Mouse (Mus musculus) left cerebral cortex, adult 8-10 months (tissue): ENCODE measurements around the gene Tnfaip2. TPM values are rescaled to one million over a fixed set of nuclear protein-coding genes. Genes with fewer than 3 reads are reported as not detected.
A peak's percentile ranks its signal among the peaks of the same experiment; 100 is the strongest.

ENCODE experiments used
- DNase-seq, 2 experiments: peaks; one replicate each; pipeline ENCODE4 v3.0.0; 2022; ENCODE audit warnings: low spot score in 2 of 2
- total RNA-seq, 4 experiments: library from RNA; stranded (reverse); gene quantifications; 2 replicates each; pipeline ENCODE4 v1.2.4; 2022

Gene Tnfaip2
- total RNA-seq, 4 experiments from 2014 or later, result 0.44 to 1.3 (median 0.68) TPM

- DNase-seq, result no peak
Measured at GRCm38 (mm10) chr12:111471721-111472120, 29.5 kb downstream of the Tnfaip2 start.

GRCm38 (mm10) chr12:111472886-111473285 is 30.6 kb downstream of the Tnfaip2 start:
- no peak for DNase-seq

GRCm38 (mm10) chr12:111474384-111474783 is 32.1 kb downstream of the Tnfaip2 start:
- no peak for DNase-seq

- DNase-seq, result peak in 1 of 2 experiments; percentile 25
Measured at GRCm38 (mm10) chr12:111474893-111475643, 32.8 kb downstream of the Tnfaip2 start.

- no peak for DNase-seq
Measured at GRCm38 (mm10) chr12:111478924-111479323, 36.7 kb downstream of the Tnfaip2 start.

- DNase-seq, result no peak
Measured at GRCm38 (mm10) chr12:111479917-111480316, 37.6 kb downstream of the Tnfaip2 start.

GRCm38 (mm10) chr12:111485046-111485651 is 42.9 kb downstream of the Tnfaip2 start:
- DNase-seq, result no peak

GRCm38 (mm10) chr12:111485652-111486306 is 43.5 kb downstream of the Tnfaip2 start, which contains the start of gene Gm266:
Gene Gm266, minus strand, starts transcription at chr12:111485823.
- no peak for DNase-seq

- no peak for DNase-seq
Measured at GRCm38 (mm10) chr12:111486455-111486854, 44.2 kb downstream of the Tnfaip2 start.

- no peak for DNase-seq
Measured at GRCm38 (mm10) chr12:111489261-111489865, 47.1 kb downstream of the Tnfaip2 start.

GRCm38 (mm10) chr12:111494931-111495330 is 52.7 kb downstream of the Tnfaip2 start:
- no peak for DNase-seq

GRCm38 (mm10) chr12:111497076-111497475 is 54.8 kb downstream of the Tnfaip2 start:
- no peak for DNase-seq

GRCm38 (mm10) chr12:111499617-111500016 is 57.3 kb downstream of the Tnfaip2 start:
- no peak for DNase-seq

GRCm38 (mm10) chr12:111500725-111501124 is 58.5 kb downstream of the Tnfaip2 start:
- no peak for DNase-seq

- no peak for DNase-seq
Measured at GRCm38 (mm10) chr12:111503063-111503567, 60.8 kb downstream of the Tnfaip2 start.

- no peak for DNase-seq
Measured at GRCm38 (mm10) chr12:111503571-111503970, 61.3 kb downstream of the Tnfaip2 start.

Other genes starting within 250 kb of the Tnfaip2 start
- 10 to 100 TPM; 10.1 to 15.5 (median 11.6) TPM for gene Amn, start 171.4 kb upstream of the Tnfaip2 start, total RNA-seq
- gene Cdc42bpb, start 64.8 kb upstream of the Tnfaip2 start, total RNA-seq, result 100 to 1,000 TPM; 123 to 157 (median 142) TPM
- gene Lbhd2, start 35.7 kb upstream of the Tnfaip2 start, total RNA-seq, result 1 to 10 TPM; 2.4 to 4.8 (median 3.5) TPM
- gene Exoc3l4, start 25.5 kb upstream of the Tnfaip2 start, total RNA-seq, result 1 to 10 TPM; 1.7 to 2.5 (median 2.0) TPM
- 1 to 10 TPM; 3.0 to 5.1 (median 3.8) TPM for gene Gm266, start 43.4 kb downstream of the Tnfaip2 start, total RNA-seq
- 100 to 1,000 TPM; 244 to 339 (median 284) TPM for gene Eif5, start 95.5 kb downstream of the Tnfaip2 start, total RNA-seq
- 10 to 100 TPM; 84.7 to 97.3 (median 85.8) TPM for gene Mark3, start 132.1 kb downstream of the Tnfaip2 start, total RNA-seq
- 1,000 to 10,000 TPM; 1,860 to 1,987 (median 1,908) TPM for gene Ckb, start 229.9 kb downstream of the Tnfaip2 start, total RNA-seq
- 10 to 100 TPM; 18.6 to 22.6 (median 20.8) TPM for gene Trmt61a, start 235.6 kb downstream of the Tnfaip2 start, total RNA-seq